Mouse (Mus musculus): ENCODE results near the gene Ddhd1.
A peak's percentile ranks its signal among the peaks of the same experiment; 100 is the strongest.

Gene Ddhd1

DNA sequence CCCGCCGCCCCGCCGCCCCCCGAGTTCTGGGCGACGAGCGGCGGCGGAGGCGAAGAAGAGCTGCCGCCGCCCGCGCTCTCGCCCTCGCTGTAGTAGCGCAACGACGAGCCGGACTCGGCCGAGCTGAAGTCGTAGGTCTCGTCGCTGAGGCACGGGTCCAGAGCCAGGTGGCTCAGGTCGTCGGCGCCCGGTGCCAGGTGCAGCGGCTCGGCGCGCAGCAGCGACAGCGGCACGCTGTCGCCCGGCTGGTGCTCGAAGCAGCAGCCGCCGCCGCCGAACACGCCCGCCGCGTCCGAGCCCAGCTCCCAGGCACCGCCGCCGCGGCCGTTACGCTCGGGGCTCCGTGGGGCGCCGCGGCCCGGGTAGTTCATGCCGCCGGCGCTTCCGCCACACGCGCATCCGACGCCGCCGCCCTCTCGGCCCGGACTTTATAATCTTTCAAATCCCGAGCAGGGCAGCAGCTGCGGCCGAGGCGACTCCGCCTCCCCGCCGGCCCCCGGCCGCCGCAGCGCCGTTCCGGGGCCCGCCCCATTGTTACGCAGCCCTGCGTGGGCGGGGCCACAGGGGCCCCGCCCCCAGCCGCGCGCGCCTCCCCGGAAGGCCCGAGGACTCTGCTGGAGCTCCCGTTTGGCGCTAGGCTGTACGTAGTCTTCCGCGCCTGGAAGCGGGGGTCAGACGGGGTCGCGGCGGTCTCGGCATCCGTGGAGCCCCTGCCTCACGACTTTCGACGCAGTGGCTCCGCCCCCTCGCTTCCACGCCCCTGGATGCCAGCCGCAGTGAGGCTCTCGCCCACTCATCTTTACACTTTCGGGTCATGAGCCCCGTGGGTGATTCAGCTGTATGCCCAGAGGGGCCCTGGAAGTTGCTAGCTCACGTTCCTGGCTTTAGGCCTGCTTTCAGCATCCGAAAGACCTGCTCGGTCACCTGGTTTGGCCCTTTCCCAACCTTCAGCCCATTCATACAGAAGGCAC, at the start of gene Ddhd1:
Gene Ddhd1, minus strand, starts transcription at position 503 of the 971 bp plus-strand sequence.
- DNase-seq (ENCODE audit: low spot score) = peak; percentile 81

DNA sequence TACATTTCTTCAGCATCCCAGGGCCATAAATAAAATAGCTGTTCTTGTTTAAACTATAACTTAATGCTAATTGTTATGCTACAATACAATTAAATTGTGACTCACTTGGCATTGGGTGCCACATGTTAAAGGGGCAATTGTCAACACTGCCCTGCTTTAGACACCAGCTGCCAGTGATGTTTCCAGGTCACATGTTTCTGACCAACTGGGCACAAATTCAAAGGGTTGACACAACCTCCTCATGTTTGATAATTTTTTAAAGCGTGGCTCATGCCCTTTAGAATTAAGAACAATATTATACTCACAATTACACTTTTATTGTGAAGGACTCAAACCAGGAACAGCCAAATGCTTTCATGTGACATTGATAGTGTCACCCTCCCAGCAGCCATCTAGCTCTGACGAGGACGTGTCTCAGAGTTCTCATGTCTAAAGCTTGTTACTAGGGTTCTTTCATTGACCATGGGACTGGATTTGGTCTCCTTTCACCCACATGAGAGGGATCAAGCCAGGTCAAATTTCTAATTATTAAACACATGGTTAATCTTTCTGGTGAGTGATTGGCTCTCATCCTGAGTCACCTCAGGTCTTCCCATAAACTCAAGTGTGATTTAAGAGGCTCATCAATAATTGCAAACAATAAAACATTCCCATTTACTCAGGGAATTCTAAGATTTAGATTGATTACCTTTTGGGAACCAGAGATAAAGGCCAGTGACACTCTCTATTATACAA, 49.4 kb upstream of the Ddhd1 start:
- no peak for DNase-seq (ENCODE audit: low spot score)

DNA sequence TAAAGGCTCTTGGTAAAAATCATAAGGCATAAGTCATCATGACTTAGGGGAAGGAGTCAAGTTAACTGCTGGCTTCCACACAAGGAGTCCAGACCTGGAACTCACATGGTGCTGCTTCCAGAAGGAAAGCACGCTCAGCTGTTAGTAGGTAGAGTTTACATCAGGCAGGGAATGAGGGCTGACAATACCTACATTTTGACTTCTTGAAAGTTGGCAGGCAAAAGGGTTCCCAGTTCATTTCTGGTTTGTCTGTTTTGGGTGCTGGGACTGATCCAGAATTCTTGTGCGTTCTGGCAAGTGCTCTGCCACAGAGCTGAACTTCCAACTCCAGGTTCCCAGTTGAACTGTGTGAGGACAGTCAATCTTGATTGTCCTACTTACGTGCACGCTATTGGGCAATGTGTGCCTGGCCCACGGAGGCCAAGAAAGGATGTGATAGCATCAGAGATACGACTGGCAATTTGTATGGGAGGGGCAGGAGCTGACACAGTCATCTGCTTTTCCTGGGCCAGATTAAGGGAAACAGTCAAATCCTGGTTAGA, 42.2 kb upstream of the Ddhd1 start:
- DNase-seq (ENCODE audit: low spot score) = no peak

DNA sequence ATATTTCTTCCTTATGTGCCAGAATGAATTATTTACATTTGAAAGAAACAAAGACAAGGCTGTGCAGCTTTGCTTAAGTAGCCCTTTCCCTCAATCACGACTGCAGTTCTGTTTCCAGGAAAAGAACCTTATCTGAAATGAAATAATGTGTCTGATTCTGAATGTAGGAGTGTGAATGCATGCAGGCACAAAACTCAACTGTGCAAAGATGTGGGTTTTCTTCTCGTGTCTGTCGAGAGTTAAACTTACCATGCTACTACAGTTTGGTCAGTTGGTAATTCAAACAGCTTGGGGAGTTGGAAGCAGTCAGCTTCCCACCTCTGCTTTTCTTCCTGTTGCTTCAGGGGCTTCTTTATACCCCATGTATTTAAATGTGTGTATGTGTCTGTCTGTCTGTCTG, 40.9 kb upstream of the Ddhd1 start:
- DNase-seq (ENCODE audit: low spot score) = no peak

DNA sequence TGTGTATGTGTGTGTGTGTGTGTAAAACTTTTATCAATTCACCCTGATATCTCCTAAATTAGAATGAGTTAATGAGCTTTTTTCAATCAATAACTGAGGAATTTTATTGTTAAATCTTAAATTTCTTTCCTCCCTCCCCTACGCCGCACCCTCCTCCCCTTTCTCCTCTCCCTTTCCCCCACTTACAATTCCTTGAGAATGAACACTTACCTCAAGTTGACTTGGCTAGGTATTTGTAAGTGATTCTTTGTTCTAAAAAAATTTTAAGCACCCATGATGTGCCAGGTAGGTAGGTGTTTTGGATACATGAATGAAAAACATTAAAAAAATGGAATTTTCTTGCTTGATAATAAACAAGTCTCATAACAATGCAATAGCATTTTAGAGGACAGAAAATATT, 38.2 kb upstream of the Ddhd1 start:
- DNase-seq (ENCODE audit: low spot score) = no peak

DNA sequence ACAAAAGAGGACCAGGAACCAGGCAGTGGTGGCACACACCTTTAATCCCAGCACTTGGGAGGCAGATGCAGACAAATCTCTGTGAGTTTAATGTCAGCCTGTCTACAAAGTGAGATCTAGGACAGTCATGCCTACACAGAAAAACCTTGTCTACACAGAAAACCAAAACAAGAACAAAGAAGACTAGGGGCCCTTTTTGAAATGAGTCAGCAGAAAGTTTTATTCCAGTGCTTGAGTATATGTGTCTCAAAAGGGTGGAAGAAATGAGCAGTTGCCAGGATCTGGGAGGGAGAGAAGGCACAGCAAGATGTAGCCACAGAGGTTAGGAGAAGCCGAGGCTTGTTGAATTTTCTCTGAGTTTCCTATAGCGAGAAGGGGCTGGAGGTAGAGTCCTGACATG, 35.9 kb upstream of the Ddhd1 start:
- no peak for DNase-seq (ENCODE audit: low spot score)

DNA sequence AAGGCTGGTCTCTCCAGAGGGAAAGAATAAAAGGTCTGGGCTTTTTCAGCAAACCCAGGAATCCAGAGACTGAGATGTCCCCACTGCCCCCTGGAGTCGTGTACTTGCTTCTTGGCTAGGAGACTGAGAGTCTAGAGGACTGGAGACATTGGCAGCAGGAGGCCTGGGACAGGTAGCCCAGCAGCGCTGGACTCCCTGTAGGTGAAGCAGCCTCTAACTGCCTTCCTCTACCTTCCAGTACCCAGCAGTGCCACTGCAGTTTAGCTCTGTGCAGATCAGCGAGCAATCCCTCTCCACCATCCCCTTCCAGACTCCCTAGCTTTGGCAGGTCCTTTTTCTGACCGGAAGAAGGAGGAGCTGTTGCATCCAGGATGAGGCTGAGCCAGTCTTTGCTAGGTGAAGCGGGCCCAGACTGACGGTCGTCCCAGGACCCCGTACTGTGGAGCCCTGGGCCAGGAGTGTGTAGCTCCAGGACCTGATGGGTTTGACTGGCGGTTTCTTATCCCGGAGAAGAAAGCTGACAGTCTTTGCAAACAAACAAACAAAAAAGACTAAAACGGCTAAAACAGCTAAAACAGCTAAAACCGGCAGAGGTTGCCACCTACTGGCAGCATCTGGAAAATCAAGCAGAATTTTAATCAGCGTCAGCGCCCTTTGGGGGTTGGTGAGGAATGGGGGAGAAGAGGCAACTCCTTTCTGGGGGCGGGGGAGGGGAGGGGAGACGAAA, 32.7 kb upstream of the Ddhd1 start:
- peak; percentile 40 for DNase-seq (ENCODE audit: low spot score)

DNA sequence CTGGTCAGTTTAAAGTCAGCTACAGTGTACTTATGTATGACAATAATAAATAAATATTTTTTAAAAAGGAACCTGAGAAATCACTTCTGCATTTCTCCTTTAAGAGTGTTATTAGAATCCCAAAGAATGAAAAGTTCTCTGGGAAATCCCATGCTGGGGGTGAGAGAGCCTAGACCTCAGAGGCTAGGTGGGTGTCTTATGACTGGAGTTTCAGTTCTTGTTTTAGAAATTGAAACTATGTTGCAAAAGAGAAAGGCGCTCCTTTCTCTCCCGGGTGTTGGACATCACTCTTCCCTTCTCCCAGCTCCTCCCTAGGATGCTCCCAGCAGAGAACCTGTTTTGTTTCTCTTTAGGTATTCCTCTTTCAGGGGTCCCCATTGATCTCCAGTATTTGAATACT, 27.4 kb upstream of the Ddhd1 start:
- no peak for DNase-seq (ENCODE audit: low spot score)

DNA sequence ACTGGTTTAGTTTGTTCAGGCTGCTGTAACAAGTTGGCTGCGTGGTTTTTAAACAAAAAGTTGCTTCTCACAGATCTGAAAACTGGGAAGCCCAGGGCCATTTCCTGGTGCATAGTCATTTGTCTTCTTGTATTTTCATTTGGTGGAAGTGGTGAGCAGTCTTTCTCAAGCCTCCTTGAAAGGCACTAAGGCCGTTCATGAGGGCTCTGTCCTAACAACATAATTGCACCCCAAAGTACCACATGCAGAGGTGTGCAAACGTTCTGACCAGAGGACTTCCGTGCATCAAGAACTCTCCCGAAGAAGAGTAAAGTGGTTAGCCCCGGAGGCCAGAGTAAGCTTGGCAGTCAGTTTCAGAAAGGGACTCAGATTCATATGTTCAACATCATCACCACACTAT, 18.8 kb upstream of the Ddhd1 start:
- no peak for DNase-seq (ENCODE audit: low spot score)

DNA sequence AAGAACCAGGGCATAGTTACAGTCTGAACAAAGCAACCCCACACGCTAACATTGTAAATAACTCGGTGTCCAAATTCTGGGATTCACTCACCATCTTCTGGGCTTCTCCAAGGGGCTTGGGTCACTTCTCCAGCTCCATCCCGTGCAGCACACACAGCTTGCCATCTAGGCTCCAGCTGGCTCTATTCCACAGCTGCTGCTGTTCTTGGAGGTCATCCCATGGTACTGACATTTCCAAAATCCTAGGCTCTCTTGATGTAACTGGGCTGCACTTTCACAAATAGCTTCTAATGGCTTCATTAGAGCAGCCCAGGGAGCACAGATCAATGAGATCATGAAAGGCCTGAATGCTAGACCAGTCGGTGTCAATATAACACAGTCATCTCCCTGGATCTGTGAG, 10.4 kb upstream of the Ddhd1 start:
- DNase-seq (ENCODE audit: low spot score) = no peak

DNA sequence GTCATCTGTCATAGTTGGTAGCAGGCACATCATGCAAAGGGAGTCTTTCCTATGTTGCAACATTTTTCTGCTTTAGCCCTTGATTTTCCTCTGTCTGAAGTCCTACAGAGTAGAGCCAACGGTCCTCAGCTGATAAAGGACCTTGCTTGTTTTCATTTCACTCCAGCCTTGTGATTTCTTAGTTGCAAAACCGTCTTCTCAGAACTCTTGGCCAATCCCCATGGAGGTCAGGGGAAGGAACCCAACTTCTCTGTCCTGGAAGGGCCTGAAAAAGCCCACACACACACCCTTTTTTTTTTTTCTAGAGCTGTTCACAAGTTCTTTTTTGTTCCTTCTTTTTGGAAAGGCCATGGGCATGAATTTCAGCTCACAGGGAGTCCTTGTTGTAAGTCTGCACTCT, 9.3 kb upstream of the Ddhd1 start:
- DNase-seq (ENCODE audit: low spot score) = no peak

DNA sequence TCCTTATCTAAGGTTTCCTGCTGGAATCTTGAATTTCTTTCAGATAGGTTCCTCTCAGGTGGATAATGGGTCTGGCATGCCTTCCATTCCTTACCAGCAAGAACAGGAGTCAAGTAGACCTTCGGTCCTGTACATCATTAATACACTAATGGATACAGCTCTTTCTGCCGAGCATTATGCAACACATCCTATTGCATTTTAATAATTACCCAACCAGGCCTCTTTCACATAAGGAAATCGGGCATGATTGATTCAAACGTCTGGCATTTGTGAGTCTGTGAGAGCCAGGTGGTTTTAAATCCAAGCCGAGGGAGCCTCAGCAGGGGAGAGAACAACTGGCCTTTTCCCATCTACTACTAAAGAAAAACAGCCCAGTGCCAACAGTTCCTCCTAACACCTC, 3.6 kb upstream of the Ddhd1 start:
- no peak for DNase-seq (ENCODE audit: low spot score)

DNA sequence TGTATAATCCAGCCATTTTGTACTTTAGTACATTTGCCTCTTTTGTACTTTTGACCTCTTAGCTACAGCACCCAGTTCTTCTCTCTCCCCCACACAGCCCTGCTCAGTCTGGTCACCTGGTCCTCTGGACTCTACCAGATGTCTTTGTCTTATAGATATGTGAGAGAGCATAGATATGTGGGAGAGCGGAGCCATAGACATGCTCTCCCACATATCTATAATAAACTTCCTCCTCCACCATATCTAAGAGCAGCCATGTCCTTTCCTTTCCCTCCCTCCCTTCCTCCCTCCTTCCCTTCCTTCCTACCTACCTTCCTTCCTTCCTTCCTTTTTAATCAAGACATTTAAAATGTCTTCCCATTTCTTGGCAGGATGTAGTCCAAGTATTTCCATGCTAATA, 2.4 kb upstream of the Ddhd1 start:
- no peak for DNase-seq (ENCODE audit: low spot score)

DNA sequence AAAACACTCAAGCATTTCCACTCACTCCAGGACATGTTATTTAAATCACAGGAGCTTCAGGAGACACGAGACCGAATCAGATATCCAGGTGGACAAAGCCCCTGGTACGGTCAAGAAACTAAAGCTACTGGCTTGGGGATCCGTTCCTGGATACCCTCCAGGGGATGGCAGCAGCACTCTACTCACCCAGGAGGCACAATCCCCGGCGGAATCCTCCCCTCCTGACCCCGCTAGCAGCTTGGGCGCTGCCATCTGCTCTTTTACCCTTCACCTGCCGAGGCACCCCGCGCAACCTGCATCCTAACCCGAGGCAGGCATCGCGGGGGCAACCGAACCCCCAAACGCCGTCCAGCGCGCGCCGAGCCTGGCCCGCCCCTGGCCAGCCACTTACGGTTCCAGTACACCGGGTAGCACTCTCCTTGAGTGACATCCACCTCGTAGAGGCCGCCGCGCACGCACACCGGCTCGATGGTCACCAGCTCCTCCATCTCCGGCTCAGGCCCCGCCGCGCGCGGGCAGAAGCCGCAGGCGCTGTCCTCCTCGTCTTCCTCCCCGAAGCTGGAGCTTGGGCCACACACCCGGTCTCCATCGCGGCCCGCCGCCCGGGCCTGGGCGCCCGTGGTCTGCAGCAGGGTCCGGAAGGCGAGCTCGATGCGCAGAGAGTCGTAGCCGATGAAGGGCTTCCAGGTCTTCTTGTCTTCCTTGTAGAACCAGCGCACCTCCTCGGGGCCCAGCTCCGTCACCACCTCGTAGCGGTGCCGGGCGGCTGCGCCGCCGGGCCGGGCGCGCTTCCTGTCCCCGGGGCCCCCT, 907 bp downstream of the Ddhd1 start:
- no peak for DNase-seq (ENCODE audit: low spot score)

DNA sequence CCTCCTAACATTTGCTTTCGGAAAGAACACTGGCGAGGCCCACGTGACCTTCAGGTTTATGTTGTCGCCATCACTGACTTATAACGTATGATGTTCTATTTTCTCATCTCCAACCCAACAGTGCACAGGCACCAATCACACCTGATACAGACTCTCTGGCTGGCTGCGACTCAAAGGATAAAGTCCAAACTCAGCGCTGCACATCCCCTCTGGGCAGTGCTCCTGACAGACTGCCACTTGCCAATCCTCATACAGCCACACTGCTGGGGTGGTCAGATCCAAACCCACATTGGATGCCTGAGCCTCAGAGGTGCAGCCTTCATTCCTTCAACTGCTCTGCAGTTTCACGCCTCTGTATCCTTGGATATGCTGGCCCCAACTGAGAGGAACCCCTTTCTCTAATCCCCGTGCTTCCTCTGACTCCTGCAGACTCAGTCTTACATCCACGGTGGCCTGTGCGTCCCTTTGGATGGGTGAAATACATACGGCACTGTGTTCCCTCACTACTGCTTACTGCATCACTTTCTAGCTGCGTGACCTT, 3.0 kb downstream of the Ddhd1 start:
- no peak for DNase-seq (ENCODE audit: low spot score)

DNA sequence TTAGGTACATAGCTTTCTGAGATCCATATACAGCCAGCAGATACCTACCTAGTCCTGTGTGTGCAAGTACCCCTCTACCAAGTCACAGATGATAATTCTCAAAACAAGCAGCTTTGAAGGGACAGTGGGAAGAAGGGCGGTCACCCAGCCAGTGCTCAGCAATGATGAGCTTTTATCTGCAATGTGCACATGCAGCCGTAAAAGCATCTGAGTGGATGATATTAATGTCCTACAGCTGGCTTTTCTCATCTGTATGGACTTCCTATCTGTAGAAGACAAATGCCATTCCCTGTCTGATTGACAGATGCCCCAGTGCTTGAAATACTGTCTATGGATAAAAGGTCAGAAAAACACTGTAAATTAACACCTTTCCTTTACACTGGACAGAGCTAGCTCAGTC, 4.2 kb downstream of the Ddhd1 start:
- peak; percentile 84 for DNase-seq (ENCODE audit: low spot score)

DNA sequence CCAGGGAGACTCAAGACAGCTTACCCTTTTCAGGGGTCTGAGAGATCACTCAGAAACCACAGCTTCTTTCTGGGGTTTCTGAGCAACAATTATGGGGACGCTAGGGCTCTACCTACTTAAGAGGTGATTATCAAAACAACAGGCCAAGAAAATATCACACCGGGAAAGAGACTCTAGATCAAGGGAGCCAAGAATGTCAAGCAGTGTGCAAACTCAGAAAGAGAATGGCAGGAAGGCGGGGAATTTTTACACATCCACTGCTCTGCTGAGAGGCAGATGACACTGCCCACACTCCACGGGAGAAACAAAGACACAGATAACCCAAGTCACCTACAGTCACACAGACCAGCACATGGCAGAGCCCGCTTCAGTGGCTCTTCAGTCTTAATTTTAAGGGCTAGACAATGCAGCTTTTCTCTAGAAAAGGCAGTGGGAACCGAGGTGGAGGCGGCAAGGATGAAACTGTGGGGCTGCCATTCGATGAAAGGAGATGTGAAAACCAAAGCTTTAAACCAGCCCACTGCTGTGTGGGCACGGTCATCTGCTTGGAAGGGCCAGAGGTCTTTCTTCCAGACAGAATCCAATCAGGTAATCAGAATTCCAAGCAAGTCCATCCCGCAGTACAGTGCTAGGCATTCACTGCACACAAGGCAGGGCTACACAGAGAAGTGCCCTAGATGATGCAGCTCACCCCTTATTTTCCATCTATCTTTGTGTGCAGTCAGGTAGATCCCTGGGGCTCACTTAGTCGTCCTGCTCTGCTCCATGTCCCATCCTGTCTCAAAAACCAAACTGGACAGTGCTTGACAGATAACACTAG, 8.7 kb downstream of the Ddhd1 start:
- DNase-seq (ENCODE audit: low spot score) = no peak

DNA sequence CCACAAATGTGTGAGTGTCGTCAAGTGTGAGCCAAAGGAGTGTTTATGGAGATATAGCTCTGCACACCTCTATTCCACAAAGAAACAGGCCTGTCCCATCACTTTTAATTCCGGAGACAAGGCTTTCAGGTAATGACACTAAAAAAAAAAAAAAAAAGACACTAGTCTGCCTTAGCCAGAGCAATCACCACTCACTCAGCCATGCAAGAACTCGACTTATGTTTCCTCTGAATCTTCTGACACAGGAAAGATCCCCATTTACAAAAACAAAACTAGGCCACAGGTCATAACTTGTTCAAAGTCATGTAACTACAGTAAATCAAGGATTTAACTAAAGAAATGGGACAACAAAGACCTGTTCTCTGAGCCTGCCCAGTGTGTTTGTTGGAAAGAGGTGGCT, 9.8 kb downstream of the Ddhd1 start:
- no peak for DNase-seq (ENCODE audit: low spot score)

DNA sequence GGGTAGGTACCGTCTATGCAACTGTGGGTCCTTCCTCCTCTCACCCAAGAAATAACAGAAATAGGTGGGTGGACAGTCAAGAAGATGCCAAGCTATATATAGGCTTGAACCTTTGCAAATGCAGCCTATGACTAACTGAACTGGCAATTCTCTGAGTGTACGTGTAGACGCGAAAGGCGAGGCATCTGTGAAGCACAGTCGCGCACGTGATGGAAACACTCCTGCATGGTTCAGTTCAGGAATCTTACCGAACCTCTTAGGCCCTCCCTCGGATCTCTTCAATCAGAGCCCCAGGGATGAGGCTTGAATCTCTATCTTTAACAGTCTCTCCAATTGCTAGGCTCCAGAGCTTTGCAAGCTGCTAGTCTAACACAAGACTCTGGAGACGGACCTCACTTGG, 10.3 kb downstream of the Ddhd1 start:
- DNase-seq (ENCODE audit: low spot score) = no peak

DNA sequence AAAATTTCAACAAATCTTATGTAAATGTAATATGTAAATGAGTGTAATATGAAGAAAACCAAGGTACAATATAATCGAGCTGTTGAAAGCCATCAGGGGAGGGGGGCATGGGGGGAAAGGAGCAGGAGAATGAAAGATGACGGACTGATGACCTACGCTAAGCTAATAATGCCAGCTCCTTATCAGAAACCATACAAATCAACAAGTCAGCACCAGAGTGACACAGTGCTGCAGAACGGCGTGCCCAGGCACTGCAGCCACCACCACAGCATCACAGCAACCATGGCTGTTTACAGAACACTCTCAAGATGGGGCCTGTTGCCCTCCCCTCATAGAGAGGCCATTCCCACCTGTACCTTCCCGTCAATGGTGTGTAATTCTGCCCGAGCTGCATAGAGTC, 10.8 kb downstream of the Ddhd1 start:
- no peak for DNase-seq (ENCODE audit: low spot score)

Data from c-Kit-positive CD71-positive TER-119-positive erythroid progenitor cells, embryonic 14.5 days (primary cell).